Mouse (Mus musculus): Measurements from ENCODE around the gene Vamp2.

DNA sequence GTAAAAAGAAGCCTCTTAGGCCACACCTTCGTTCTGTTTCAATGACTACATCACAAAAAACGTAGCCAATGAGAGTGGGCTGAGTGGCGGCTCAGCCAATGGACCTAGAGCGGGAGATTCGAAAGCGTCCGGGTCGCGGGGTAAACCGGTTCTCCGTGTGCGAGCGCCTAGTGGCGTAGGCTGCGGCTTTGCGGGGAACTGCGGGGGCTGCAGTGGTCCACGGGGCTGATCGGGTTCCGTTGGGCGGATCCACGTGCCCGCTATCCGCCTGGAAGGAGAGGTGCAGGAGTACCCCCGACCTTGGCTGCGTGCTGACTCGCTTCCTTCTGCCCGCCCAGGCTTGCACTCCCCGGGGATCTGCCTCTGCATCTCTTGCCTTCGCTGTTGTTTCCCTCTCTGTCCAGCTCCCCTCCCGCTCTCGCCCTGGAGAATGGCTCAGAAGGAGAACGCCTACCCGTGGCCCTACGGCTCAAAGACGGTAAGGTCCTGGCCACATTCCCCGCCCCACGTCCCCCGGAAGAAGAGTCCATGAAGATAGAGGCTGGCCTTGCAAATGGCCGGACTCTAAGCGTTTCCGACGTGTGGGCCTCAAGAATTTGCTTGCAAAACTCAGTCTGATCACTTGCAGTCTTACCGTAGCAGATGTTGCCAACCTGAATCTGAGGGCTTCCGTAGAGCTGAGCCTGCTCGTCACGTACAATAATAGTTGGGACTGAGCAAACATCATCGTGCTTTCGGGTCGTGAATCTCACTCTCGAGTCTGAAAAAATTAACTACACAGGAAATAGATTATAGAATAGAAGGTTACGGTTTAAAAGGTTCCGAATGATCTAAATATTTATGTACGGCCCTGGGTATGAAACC, 42.5 kb upstream of the Vamp2 start, which contains the start of gene Aurkb:
- TF ChIP-seq POLR2A (IDR thresholded peaks at IDR 0.05; ENCODE audit: borderline replicate concordance, extremely low read depth, insufficient read depth, insufficient read length, poor library complexity, severe bottlenecking) (peak; percentile 31; the same call in 1 of the 2 replicates), CTCF (IDR thresholded peaks at IDR 0.05; ENCODE audit: borderline replicate concordance, extremely low read depth, insufficient read depth, insufficient read length) (no peak)
